Mouse (Mus musculus) olfactory bulb, adult 2 months (tissue): Measurements from ENCODE around the gene St3gal4. TPM values are rescaled to one million over a fixed set of nuclear protein-coding genes. Genes with fewer than 3 reads are reported as not detected.

ENCODE experiments used
- H3K27ac ChIP-seq: fragments of 200-500 bp; 2 replicates; pipeline ENCODE4 v1.5.1; 2012; ENCODE audit warnings: low read depth, low read length; ENCODE audit not compliant: insufficient read depth
- H3K4me1 ChIP-seq: fragments of 200-500 bp; 2 replicates; pipeline ENCODE4 v1.6.1; 2012; ENCODE audit warnings: low read length; ENCODE audit not compliant: control insufficient read depth, insufficient read depth
- H3K4me3 ChIP-seq: fragments of 200-500 bp; 2 replicates; pipeline ENCODE4 v1.5.1; 2012; ENCODE audit warnings: mild to moderate bottlenecking, low read depth, low read length, moderate library complexity; ENCODE audit not compliant: insufficient read depth
- CTCF ChIP-seq: fragments of 200-500 bp; IDR thresholded peaks from 2 replicates; pipeline ENCODE4 v1.5.1; 2012; ENCODE audit warnings: low read depth, mild to moderate bottlenecking, low read length, moderate library complexity; ENCODE audit not compliant: insufficient read depth
- POLR2A ChIP-seq: fragments of 200-500 bp; IDR thresholded peaks from 2 replicates; pipeline ENCODE4 v1.6.1; 2012; ENCODE audit warnings: mild to moderate bottlenecking, low read depth, low read length, moderate library complexity; ENCODE audit not compliant: insufficient read depth
- WGBS: fragments of 180-500 bp; shearing (Covaris S2); methylation state at CpG from one replicate; pipeline ENCODE4 v1.1.7; 2018; 5-methylcytosine and 5-hydroxymethylcytosine counted together
- polyA plus RNA-seq: library from polyadenylated mRNA; stranded (reverse); fragments of >200 nt; gene quantifications from 2 replicates; pipeline ENCODE4 v1.2.4, GENCODE M21; 2012; ENCODE audit warnings: low replicate concordance; ENCODE audit not compliant: missing spikeins, insufficient read depth, insufficient read length

The St3gal4 gene
- polyA plus RNA-seq, result not detected in 2 replicates

GRCm38 (mm10) chr9:35119168-35119567 is at the start of gene St3gal4:
Gene St3gal4, minus strand, starts transcription at chr9:35119268.
- WGBS, result 74% methylated on average over 6 of the region's 6 CpGs
- TF ChIP-seq CTCF (no peak), POLR2A (no peak)

GRCm38 (mm10) chr9:35166798-35167635 is 47.9 kb upstream of the St3gal4 start:
- no peak overlapping the region for H3K27ac ChIP-seq

More at GRCm38 (mm10) chr9:35119168-35119567, at the start of gene St3gal4:
- Histone ChIP-seq H3K27ac (no peak within 1 kb of the TSS), H3K4me3 (no peak within 1 kb of the TSS), H3K4me1 (peaks cover 14% of the 10 kb centered on the region)

GRCm38 (mm10) chr9:35166144-35166797 is 47.2 kb upstream of the St3gal4 start:
- 7% methylated on average over 3 of the region's 3 CpGs for WGBS
- no peak overlapping the region for H3K27ac ChIP-seq

More at GRCm38 (mm10) chr9:35166798-35167635, 47.9 kb upstream of the St3gal4 start:
- 47% methylated on average over 9 of the region's 9 CpGs for WGBS
- Histone ChIP-seq H3K4me3 (no peak overlapping the region), H3K4me1 (no peaks in the 10 kb centered on the region)
- TF ChIP-seq POLR2A, result no peak
- no peak for TF ChIP-seq CTCF

GRCm38 (mm10) chr9:35164142-35164874 is 45.2 kb upstream of the St3gal4 start:
- no peak for TF ChIP-seq CTCF
- no peak for TF ChIP-seq POLR2A
- Histone ChIP-seq H3K4me3 (no peak overlapping the region), H3K27ac (no peak overlapping the region), H3K4me1 (no peaks in the 10 kb centered on the region)
- 95% methylated on average over 5 of the region's 5 CpGs for WGBS

More at GRCm38 (mm10) chr9:35166144-35166797, 47.2 kb upstream of the St3gal4 start:
- TF ChIP-seq POLR2A (no peak), CTCF (no peak)
- Histone ChIP-seq H3K4me3 (no peak overlapping the region), H3K4me1 (no peaks in the 10 kb centered on the region)

- no peak overlapping the region for H3K4me3 ChIP-seq
- TF ChIP-seq CTCF (no peak), POLR2A (no peak)
Observed at GRCm38 (mm10) chr9:35163011-35163690, 44.1 kb upstream of the St3gal4 start.

GRCm38 (mm10) chr9:35161721-35162120 is 42.7 kb upstream of the St3gal4 start:
- 70% methylated on average over 7 of the region's 7 CpGs for WGBS
- H3K4me1 ChIP-seq, result peaks cover 2% of the 10 kb centered on the region; the same call in 1 of the 2 replicates
- no peak overlapping the region for H3K27ac ChIP-seq
- H3K4me3 ChIP-seq, result no peak overlapping the region
- TF ChIP-seq CTCF (no peak), POLR2A (no peak)

More at GRCm38 (mm10) chr9:35163011-35163690, 44.1 kb upstream of the St3gal4 start:
- WGBS, result 70% methylated on average over 11 of the region's 11 CpGs
- Histone ChIP-seq H3K4me1 (no peaks in the 10 kb centered on the region), H3K27ac (no peak overlapping the region)

GRCm38 (mm10) chr9:35160662-35161061 is 41.6 kb upstream of the St3gal4 start:
- no peak for TF ChIP-seq POLR2A
- no peak for TF ChIP-seq CTCF
- Histone ChIP-seq H3K27ac (no peak overlapping the region), H3K4me3 (no peak overlapping the region), H3K4me1 (peaks cover 11% of the 10 kb centered on the region)
- WGBS, result 76% methylated on average over 2 of the region's 2 CpGs

- Histone ChIP-seq H3K27ac (no peak overlapping the region), H3K4me3 (no peak overlapping the region), H3K4me1 (peaks cover 11% of the 10 kb centered on the region)
- WGBS, result 97% methylated on average over 3 of the region's 3 CpGs
- TF ChIP-seq POLR2A (no peak), CTCF (no peak)
Observed at GRCm38 (mm10) chr9:35158477-35158876, 39.4 kb upstream of the St3gal4 start.
